Mouse (Mus musculus) lung, postnatal 14 days (tissue): ENCODE results near the gene Mettl11b.
"Not testable (repeated sequence)": the region's sequence is repeated elsewhere in the genome, so short reads cannot be mapped to it uniquely, and the experiment has no call there.

Experiments used
- DNase-seq: peaks from one replicate; pipeline ENCODE4 v3.0.0; 2021

The Mettl11b gene

GRCm38 (mm10) chr1:163725106-163725759, at the start of gene Mettl11b:
Gene Mettl11b (minus strand): TSS chr1:163725232.
- DNase-seq, result no peak

- no peak for DNase-seq
Observed at GRCm38 (mm10) chr1:163757462-163758207, 32.6 kb upstream of the Mettl11b start.

- DNase-seq, result no peak
Observed at GRCm38 (mm10) chr1:163751360-163751992, 26.4 kb upstream of the Mettl11b start.

GRCm38 (mm10) chr1:163737239-163737533, 12.2 kb upstream of the Mettl11b start:
- no peak for DNase-seq

- no peak for DNase-seq
Observed at GRCm38 (mm10) chr1:163736441-163737238, 11.6 kb upstream of the Mettl11b start.

GRCm38 (mm10) chr1:163731166-163731565, 6.1 kb upstream of the Mettl11b start:
- not testable (repeated sequence) for DNase-seq

- no peak for DNase-seq
Observed at GRCm38 (mm10) chr1:163723913-163724312, 1.1 kb downstream of the Mettl11b start.

- DNase-seq, result no peak
Observed at GRCm38 (mm10) chr1:163708618-163709017, 16.4 kb downstream of the Mettl11b start.

- no peak for DNase-seq
Observed at GRCm38 (mm10) chr1:163700571-163700970, 24.5 kb downstream of the Mettl11b start.

- DNase-seq, result no peak
Observed at GRCm38 (mm10) chr1:163699702-163700101, 25.3 kb downstream of the Mettl11b start.

- DNase-seq, result no peak
Observed at GRCm38 (mm10) chr1:163691860-163692259, 33.2 kb downstream of the Mettl11b start.

GRCm38 (mm10) chr1:163682935-163683430, 42.0 kb downstream of the Mettl11b start:
- DNase-seq, result no peak

GRCm38 (mm10) chr1:163682127-163682526, 42.9 kb downstream of the Mettl11b start:
- DNase-seq, result no peak

GRCm38 (mm10) chr1:163672866-163673265, 52.2 kb downstream of the Mettl11b start:
- no peak for DNase-seq

GRCm38 (mm10) chr1:163671326-163671725, 53.7 kb downstream of the Mettl11b start:
- no peak for DNase-seq

- no peak for DNase-seq
Observed at GRCm38 (mm10) chr1:163670702-163671101, 54.3 kb downstream of the Mettl11b start.

- DNase-seq, result no peak
Observed at GRCm38 (mm10) chr1:163669936-163670335, 55.1 kb downstream of the Mettl11b start.

GRCm38 (mm10) chr1:163662416-163662815, 62.6 kb downstream of the Mettl11b start:
- DNase-seq, result no peak

GRCm38 (mm10) chr1:163658535-163658928, 66.5 kb downstream of the Mettl11b start:
- no peak for DNase-seq

- DNase-seq, result no peak
Observed at GRCm38 (mm10) chr1:163657766-163658534, 67.1 kb downstream of the Mettl11b start.

GRCm38 (mm10) chr1:163657056-163657455, 68.0 kb downstream of the Mettl11b start:
- DNase-seq, result no peak

GRCm38 (mm10) chr1:163656432-163656831, 68.6 kb downstream of the Mettl11b start:
- no peak for DNase-seq
